Mouse (Mus musculus): ENCODE data around the gene Dip2b. TPM values are rescaled to one million over a fixed set of nuclear protein-coding genes. Genes with fewer than 3 reads are reported as not detected.
A peak's percentile ranks its signal among the peaks of the same experiment; 100 is the strongest.

Dip2b gene
- polyA plus RNA-seq, 1 experiment = 7.3 TPM

GRCm38 (mm10) chr15:100004677-100005273 is 33.7 kb upstream of the Dip2b start:
- Histone ChIP-seq H3K36me3 (ENCODE audit: control insufficient read depth, insufficient read depth) (peaks cover 87% of the 10 kb centered on the region), H3K79me2 (ENCODE audit: control insufficient read depth, insufficient read depth) (no peaks in the 10 kb centered on the region), H3K4me3 (no peak overlapping the region), H3ac (ENCODE audit: control insufficient read depth, insufficient read length) (no peak overlapping the region), H3K27me3 (ENCODE audit: control insufficient read depth, insufficient read depth, insufficient read length) (no peaks in the 10 kb centered on the region), H3K4me2 (ENCODE audit: low read depth) (no peak overlapping the region)
- TF ChIP-seq MAX (IDR thresholded peaks at IDR 0.05; ENCODE audit: low read depth) (no peak), USF1 (IDR thresholded peaks at IDR 0.05; ENCODE audit: low read depth) (no peak), REST (IDR thresholded peaks at IDR 0.05; ENCODE audit: insufficient read depth, insufficient read length) (no peak), MYOD1 (IDR thresholded peaks at IDR 0.05; ENCODE audit: control insufficient read depth in 1 of 3, insufficient read length in 2 of 3, low read depth in 2 of 3) (no peak), SRF (IDR thresholded peaks at IDR 0.05; ENCODE audit: control insufficient read depth, insufficient read length, low read depth) (no peak), POLR2A (IDR thresholded peaks at IDR 0.05; ENCODE audit: insufficient read length, low read depth) (no peak)

- no peaks in the 10 kb centered on the region for H3K27me3 ChIP-seq (ENCODE audit: control insufficient read depth, insufficient read depth, insufficient read length)
- H3K79me2 ChIP-seq (ENCODE audit: control insufficient read depth, insufficient read depth) = no peaks in the 10 kb centered on the region
- H3K4me2 ChIP-seq (ENCODE audit: low read depth) = no peak overlapping the region
- no peak overlapping the region for H3K4me3 ChIP-seq
- no peak overlapping the region for H3ac ChIP-seq (ENCODE audit: control insufficient read depth, insufficient read length)
- TF ChIP-seq SRF (IDR thresholded peaks at IDR 0.05; ENCODE audit: control insufficient read depth, insufficient read length, low read depth) (no peak), MAX (IDR thresholded peaks at IDR 0.05; ENCODE audit: low read depth) (no peak), E2F4 (IDR thresholded peaks at IDR 0.05; ENCODE audit: insufficient read depth) (no peak), MYOD1 (IDR thresholded peaks at IDR 0.05; ENCODE audit: control insufficient read depth in 1 of 3, insufficient read length in 2 of 3, low read depth in 2 of 3) (no peak), POLR2A (IDR thresholded peaks at IDR 0.05; ENCODE audit: insufficient read length, low read depth) (no peak), USF1 (IDR thresholded peaks at IDR 0.05; ENCODE audit: low read depth) (no peak), MYOG (IDR thresholded peaks at IDR 0.05; ENCODE audit: control insufficient read depth in 1 of 3, insufficient read depth in 1 of 3, insufficient read length in 2 of 3, low read depth in 2 of 3) (no peak), POLR2AphosphoS2 (IDR thresholded peaks at IDR 0.05; ENCODE audit: insufficient read length, low read depth) (no peak), REST (IDR thresholded peaks at IDR 0.05; ENCODE audit: insufficient read depth, insufficient read length) (no peak), TCF12 (IDR thresholded peaks at IDR 0.05; ENCODE audit: insufficient read depth, poor library complexity, severe bottlenecking) (no peak), CEBPB (IDR thresholded peaks at IDR 0.05; ENCODE audit: insufficient read depth, poor library complexity, severe bottlenecking) (no peak), TCF3 (IDR thresholded peaks at IDR 0.05; ENCODE audit: insufficient read length, low read depth) (no peak)
- peaks cover 89% of the 10 kb centered on the region for H3K36me3 ChIP-seq (ENCODE audit: control insufficient read depth, insufficient read depth)
Measured at GRCm38 (mm10) chr15:100006180-100006579, 32.3 kb upstream of the Dip2b start.

DNA sequence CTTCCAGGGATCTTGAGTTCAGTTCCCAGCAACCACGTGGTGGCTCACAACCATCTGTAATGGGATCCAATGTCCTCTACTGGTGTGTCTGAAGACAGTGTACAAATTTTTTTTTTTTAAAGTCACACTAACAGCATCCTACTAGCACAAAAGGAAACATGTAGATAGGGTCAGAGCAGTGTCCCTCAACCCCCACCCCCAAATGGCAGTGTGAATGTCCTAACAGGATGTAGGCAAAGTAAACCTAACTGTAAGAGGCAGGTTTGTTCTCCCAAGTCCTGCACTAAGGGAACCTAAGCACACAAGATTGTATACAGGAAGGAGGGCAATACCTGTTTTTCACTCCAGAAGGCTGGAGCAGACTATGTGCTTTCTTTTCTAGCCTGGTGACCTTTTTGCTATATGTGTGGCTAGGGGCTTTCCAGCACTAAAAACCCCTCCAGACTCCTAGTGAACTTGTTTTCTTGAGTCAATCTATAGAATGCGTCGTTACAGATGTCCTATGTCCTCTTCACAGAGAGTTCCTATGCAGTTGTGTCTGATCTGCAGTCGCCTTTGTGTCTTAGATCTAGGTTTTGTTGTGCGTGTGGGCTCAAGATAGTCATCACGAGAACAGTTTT is 20.1 kb upstream of the Dip2b start:
- Histone ChIP-seq H3K27me3 (ENCODE audit: control insufficient read depth, insufficient read depth, insufficient read length) (no peaks in the 10 kb centered on the region), H3K4me3 (no peak overlapping the region), H3K4me2 (ENCODE audit: low read depth) (no peak overlapping the region), H3K36me3 (ENCODE audit: control insufficient read depth, insufficient read depth) (peaks cover 13% of the 10 kb centered on the region), H3K79me2 (ENCODE audit: control insufficient read depth, insufficient read depth) (no peaks in the 10 kb centered on the region), H3ac (ENCODE audit: control insufficient read depth, insufficient read length) (no peak overlapping the region)
- TF ChIP-seq MYOG (IDR thresholded peaks at IDR 0.05; ENCODE audit: control insufficient read depth in 1 of 3, insufficient read depth in 1 of 3, insufficient read length in 2 of 3, low read depth in 2 of 3) (no peak), POLR2AphosphoS2 (IDR thresholded peaks at IDR 0.05; ENCODE audit: insufficient read length, low read depth) (peak; percentile 51), SRF (IDR thresholded peaks at IDR 0.05; ENCODE audit: control insufficient read depth, insufficient read length, low read depth) (no peak), CEBPB (IDR thresholded peaks at IDR 0.05; ENCODE audit: insufficient read depth, poor library complexity, severe bottlenecking) (no peak), REST (IDR thresholded peaks at IDR 0.05; ENCODE audit: insufficient read depth, insufficient read length) (no peak)

DNA sequence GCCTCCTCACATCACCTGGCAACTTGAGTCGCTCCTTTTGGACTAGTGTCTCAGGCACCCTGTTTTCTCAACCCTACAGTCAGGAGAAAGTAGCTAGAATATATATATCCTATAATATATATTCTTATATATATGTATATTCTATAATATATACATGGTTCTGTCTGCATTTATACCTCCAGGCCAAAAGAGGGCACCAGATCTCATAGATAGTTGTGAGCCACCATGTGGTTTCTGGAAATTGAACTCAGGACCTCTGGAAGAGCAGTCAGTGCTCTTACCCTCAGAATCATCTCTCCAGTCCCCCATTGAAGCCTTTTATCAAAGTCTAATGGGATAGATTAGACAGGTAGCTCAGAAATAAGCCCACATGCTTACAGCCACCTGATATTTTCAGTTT is 17.3 kb upstream of the Dip2b start:
- no peaks in the 10 kb centered on the region for H3K36me3 ChIP-seq (ENCODE audit: control insufficient read depth, insufficient read depth)
- no peak overlapping the region for H3ac ChIP-seq (ENCODE audit: control insufficient read depth, insufficient read length)
- H3K4me2 ChIP-seq (ENCODE audit: low read depth) = no peak overlapping the region
- H3K79me2 ChIP-seq (ENCODE audit: control insufficient read depth, insufficient read depth) = no peaks in the 10 kb centered on the region
- H3K4me3 ChIP-seq = no peak overlapping the region
- TF ChIP-seq MYOG (IDR thresholded peaks at IDR 0.05; ENCODE audit: control insufficient read depth in 1 of 3, insufficient read depth in 1 of 3, insufficient read length in 2 of 3, low read depth in 2 of 3) = no peak
- TF ChIP-seq POLR2AphosphoS2 (IDR thresholded peaks at IDR 0.05; ENCODE audit: insufficient read length, low read depth) = no peak
- TF ChIP-seq POLR2A (IDR thresholded peaks at IDR 0.05; ENCODE audit: insufficient read length, low read depth) = no peak
- no peak for TF ChIP-seq MAX (IDR thresholded peaks at IDR 0.05; ENCODE audit: low read depth)
- TF ChIP-seq CEBPB (IDR thresholded peaks at IDR 0.05; ENCODE audit: insufficient read depth, poor library complexity, severe bottlenecking) = no peak
- no peak for TF ChIP-seq E2F4 (IDR thresholded peaks at IDR 0.05; ENCODE audit: insufficient read depth)
- no peak for TF ChIP-seq REST (IDR thresholded peaks at IDR 0.05; ENCODE audit: insufficient read depth, insufficient read length)
- no peak for TF ChIP-seq MYOD1 (IDR thresholded peaks at IDR 0.05; ENCODE audit: control insufficient read depth in 1 of 3, insufficient read length in 2 of 3, low read depth in 2 of 3)
- TF ChIP-seq USF1 (IDR thresholded peaks at IDR 0.05; ENCODE audit: low read depth) = no peak
- no peak for TF ChIP-seq SRF (IDR thresholded peaks at IDR 0.05; ENCODE audit: control insufficient read depth, insufficient read length, low read depth)
- no peak for TF ChIP-seq TCF12 (IDR thresholded peaks at IDR 0.05; ENCODE audit: insufficient read depth, poor library complexity, severe bottlenecking)
- no peak for TF ChIP-seq TCF3 (IDR thresholded peaks at IDR 0.05; ENCODE audit: insufficient read length, low read depth)
- no peaks in the 10 kb centered on the region for H3K27me3 ChIP-seq (ENCODE audit: control insufficient read depth, insufficient read depth, insufficient read length)

GRCm38 (mm10) chr15:100022923-100023322 is 15.5 kb upstream of the Dip2b start:
- Histone ChIP-seq H3ac (ENCODE audit: control insufficient read depth, insufficient read length) (no peak overlapping the region), H3K79me2 (ENCODE audit: control insufficient read depth, insufficient read depth) (no peaks in the 10 kb centered on the region), H3K27me3 (ENCODE audit: control insufficient read depth, insufficient read depth, insufficient read length) (no peaks in the 10 kb centered on the region), H3K36me3 (ENCODE audit: control insufficient read depth, insufficient read depth) (no peaks in the 10 kb centered on the region), H3K4me3 (no peak overlapping the region), H3K4me2 (ENCODE audit: low read depth) (peak overlapping the region; percentile 50)
- TF ChIP-seq TCF12 (IDR thresholded peaks at IDR 0.05; ENCODE audit: insufficient read depth, poor library complexity, severe bottlenecking) (no peak), SRF (IDR thresholded peaks at IDR 0.05; ENCODE audit: control insufficient read depth, insufficient read length, low read depth) (peak; percentile 88)

Data from myocyte (in vitro differentiated cells).